Mouse (Mus musculus): ENCODE measurements at regions not wholly inside any gene's neighbourhood (a gene's known extent, or its start where the extent isn't known, plus 50 kb on each side); places are given as distances from the start of the nearest gene placed in this dataset.
A peak's percentile ranks its signal among the peaks of the same experiment; 100 is the strongest.

DNA sequence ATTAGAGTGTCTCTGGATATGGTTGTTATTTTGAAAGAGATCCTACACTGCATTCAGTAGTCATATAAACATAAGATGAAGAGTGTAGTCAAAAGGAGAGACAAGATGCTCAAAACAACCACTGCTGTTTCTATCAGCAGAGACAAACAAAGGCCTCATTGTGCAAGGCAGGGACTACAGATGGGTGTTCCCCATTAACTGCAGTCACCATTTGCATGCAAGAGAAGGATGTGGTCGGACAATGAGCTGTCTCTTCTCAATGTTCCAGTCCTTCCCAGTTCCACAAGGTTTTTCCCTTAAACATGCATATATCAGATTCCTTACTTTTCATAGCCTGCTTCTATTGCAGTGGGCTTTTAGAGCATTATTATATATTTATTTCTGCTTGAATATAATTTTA lies 1056.7 kb downstream of the Slc22a22 start:
- DNase-seq: no peak

DNA sequence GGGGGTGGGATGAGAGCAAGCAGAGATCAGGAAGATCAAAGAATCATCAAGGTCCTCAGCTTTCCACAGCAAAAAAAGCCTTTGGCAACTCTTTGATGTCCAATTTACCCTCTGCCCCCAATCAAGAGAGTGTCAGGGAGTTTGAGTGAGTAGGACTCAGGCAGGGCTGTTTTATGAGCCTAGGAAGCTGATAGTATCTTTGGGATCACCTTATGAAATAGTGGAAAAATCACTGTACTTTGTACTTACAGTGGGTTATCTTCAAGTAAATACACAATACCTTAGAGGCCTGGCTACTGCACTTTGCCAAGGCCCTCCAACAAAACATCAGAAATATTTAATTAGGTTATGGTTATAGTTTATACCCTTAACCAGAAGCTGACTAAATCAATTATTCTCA lies 1085.4 kb downstream of the Slc22a22 start:
- no peak for DNase-seq

DNA sequence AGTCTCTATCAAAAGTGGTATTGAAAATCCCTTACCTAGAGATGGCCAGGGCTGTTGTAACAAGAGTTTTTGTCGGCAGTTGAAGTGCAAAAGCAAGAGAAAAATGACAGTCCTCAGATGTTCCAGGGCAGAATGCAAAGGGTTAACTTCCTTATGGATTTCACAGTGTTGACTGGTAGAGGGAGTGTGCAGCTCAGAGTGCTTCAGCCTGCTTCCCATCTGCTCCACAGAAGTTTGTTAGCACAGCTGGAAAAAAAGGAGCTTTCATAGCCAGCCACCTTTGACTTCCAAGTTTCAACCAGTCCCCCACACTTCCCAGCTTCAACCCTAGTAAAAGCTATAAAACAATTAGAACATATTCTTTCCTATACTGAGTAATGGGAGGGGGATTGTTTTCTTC lies 1098.9 kb downstream of the Slc22a22 start:
- no peak for DNase-seq

DNA sequence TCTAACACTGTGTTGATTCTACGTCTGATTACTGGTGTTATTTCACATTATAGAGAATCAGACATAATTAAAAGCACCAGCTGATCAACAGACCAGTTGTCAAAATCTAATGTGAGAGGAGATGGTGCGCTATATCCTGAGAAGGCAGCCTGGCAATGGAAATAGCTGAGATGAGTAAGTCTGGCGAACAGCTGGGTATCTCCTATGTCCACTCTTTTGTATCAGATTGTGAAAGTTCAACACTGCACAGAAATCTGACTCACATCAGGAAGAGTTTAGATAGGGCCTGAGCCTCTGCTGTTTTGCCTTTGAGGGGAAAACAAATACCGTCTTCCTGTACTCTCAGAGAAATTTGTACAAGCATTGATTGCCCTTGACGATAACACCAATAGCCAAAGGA lies 1126.5 kb downstream of the Slc22a22 start:
- DNase-seq: no peak

DNA sequence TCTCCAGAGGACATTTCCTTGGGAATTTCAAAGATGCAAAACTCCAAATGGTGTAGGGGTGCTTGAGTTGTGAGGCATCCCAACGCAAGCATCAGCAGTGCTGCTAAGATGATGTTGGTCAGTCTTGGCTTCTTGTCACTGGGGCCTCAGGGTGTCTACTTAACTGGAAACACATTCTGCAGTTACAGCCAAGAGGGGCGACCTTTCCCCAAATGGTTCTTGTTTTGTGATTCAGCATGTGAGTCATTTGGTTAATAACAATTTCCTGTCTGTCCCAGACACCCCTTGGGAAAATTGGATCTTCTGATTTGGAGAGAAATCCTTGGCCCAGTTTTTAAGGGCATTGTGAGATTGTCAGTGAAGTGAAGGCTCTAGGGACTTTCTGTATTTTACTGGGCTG lies 1131.3 kb downstream of the Slc22a22 start:
- no peak for DNase-seq

DNA sequence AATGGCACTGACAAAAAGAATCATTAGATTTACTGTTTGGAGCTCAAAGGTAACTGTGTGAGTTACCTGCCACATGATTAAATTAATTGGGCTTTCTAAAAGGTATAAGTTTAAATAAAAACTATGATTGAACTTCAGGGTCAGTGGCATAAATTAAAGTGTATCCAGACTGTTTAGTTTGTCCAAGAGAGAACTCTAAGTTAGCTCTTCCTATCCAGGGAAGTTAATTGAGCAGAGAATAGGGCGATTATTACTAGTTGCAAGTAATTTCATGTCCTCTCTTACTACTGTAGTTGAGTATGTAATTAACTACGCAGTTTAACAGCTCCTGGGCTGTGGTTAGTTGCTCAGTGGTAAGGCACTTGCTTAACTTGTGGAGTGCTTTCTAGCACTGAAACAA lies 1132.5 kb downstream of the Slc22a22 start:
- DNase-seq: no peak

DNA sequence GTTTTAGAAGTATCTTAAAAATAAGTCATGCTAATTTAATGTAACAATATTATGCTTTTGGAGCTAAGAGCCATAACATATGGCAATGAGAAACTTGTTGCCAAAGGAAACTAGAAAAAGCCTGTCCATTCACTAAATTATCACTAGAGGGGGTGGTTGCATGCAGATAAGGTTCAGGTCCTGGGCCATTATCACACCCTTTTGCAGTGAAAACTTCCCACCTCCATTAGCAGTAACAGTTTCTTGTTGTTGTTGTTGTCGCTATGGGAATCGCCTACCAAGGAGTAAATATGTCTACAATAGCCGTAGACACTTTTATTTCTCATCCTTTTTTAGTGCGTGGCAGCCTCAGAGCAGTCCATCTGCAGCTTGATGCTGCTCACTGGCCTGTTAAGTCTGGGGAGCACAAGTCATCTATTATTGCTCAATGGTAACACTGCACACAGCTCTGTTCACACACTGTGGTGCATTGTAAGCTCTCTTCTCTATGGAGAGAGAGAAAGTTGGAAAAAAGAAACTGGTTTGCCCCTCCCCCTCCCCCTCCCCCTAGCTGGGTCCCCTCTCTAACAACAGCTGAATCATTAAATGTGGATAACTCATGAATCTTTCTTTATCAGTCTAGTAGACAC lies 1133.0 kb downstream of the Slc22a22 start:
- DNase-seq: no peak

DNA sequence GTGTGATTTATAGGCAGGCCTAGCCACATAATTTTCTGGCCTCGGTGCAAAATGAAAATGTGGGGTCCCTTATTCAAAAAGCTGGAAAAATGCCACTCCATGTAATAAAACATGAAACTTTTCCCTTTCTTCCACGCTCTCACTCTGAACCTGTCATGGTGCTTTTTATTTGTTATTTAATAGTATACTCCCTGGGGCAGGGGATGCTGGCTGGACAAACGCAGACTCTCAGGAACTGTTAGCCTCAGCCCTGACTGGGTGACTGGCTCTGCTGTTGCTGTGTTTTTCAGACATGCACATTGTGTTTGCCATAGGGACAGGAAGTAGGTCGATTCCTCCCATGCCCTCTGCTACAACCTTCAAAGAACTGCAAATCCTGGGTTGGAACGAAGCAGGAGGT lies 1139.5 kb downstream of the Slc22a22 start:
- DNase-seq: no peak

DNA sequence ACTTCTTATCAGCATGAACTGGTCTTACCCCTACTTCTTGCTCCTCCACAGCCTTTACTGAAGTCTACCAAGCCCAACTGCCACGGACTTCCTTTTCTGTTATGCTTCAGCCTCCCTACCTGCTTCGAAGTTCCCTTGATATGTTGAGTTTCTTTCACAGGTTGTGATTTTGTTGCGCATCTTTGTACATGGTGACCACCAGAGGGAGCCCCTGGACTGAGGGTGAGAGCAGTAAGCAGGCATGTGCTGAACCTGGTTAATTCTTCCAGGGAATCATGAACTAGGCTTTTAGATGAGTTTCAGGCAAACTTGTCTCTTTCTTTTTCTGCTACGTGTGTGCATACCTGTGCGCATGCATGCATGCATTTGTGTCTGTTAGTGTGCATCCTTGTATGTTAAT lies 1141.0 kb downstream of the Slc22a22 start:
- peak; percentile 58 for DNase-seq

DNA sequence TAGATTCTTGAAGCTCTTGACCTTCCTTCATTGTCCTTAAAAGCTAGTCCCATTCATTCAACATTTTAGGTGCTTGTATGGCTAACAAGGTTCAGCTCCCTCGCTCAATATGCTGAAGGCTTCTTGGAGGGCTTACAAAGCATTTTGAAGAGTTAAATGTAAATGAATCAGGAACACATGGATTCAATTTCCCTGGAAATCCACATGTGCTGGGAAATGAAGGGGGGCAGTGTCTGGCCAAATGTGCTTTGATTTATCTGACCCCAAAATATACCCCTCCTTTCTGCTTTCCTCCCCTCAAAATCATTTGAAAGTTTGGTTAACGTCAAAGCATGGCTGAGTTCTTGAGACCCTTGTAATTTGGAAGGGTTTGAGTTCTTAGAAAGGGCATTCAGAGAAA lies 1142.4 kb downstream of the Slc22a22 start:
- DNase-seq: no peak

DNA sequence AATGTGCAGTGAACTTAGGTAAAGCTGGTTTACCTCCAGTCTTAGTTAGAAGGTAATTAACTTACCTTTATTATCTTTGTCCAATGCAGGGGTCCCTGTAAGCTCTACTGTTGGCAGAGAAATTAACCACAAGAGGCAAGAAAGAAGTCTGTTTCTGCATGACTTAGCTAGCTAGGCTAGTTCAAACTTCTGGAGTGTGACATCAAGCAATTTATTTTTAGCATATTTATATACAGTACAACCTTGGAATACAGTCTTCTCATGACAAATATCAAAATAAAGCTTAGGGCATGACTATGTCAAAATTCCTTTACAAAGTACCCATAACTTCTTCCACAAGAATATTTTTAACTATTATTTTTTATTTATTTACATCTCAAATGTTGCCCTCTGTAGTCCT lies 1156.9 kb downstream of the Slc22a22 start:
- no peak for DNase-seq

DNA sequence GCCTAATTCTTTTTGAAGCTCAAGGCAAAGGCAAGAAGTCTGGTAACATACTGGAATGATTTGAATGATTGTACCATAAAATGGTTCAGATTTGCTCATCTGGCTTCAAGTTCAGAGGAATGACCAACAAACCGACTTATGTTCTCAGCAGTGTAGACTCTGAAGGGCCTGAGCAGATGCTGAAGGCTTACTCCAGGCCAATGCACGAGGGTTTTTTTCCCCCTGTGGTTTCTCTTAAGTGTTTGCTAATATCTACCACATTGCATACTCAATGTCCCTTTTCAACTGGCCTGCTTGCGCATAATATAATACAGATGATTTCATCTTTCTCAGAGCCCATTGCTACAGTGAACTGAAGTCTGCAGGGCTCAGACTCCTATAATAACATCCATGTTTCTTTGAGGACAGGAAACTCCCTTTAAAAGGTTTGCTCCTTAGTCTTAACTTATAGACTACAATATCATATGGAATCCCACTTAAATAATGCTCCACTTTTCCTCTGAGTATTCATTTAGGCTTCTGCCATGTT lies 1182.5 kb downstream of the Slc22a22 start:
- no peak for DNase-seq

DNA sequence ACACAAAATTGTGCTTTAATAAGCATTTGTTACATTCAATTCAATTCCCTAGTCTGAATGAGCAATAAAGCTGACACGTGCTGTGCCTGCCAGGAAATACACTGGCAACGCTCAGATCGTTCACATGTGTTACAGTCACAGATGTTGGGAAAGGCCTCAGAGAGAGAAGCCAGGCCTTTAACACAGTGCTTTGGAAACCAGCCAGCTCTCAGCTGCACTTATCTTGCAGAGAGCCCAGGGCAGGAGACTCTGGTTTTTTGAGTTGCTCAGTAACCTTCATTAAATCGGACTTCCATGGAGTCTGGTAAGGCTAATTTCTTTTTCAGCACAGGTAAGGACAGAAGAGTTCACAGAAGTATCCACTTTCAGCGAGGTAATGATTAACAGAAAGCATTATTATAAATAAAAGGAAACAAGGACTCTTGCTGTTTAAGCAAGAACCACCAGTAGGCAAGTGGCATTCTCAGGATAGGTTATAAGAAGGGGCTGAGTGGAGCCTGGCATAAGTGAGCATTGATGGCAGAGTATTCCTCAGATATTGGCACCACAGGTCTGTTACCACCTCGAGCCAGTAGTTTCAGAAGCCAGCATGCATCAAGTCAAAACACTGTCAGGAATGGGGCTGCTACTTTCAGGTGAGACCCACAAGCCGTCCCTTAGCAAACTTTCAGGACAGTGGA lies 1198.7 kb downstream of the Slc22a22 start:
- peak; percentile 13 for DNase-seq

DNA sequence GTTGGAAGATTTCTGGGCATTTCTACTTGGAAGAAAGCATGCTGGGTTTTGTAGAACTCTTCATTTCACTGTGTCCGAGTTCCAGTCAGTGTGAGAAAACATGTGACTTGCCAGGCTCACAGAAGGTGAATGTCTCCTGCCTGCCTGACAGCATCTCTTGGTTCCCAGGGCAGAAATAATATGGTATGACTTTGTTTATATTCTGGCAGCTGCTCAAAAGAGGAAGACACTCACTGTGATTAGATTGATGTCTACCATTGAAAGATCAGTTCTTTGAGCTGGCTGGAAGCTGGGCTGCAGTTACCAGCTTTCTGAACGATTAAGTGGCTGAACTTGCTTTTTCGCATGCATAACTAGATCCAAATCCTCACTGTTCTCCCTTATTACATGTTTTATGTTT lies 1199.4 kb downstream of the Slc22a22 start:
- no peak for DNase-seq

DNA sequence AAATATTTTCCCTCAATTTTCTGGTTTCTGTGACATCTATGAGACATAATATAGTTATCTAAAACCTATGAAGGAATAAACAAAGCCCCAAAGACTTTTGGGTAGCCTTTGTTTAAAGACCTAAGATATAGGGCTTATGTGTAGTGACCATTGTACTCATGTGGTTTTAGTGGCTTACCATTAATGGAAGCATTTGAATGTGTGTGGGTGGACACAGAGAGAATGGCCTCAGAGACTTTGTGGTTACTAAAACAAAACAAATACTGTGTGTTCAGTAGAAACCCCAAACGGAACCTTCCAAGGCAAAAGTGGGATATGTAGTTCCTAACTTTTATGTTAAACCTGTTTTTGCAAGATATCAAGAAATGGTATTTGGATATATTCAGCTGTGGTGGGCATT lies 1228.7 kb downstream of the Slc22a22 start:
- DNase-seq: no peak

DNA sequence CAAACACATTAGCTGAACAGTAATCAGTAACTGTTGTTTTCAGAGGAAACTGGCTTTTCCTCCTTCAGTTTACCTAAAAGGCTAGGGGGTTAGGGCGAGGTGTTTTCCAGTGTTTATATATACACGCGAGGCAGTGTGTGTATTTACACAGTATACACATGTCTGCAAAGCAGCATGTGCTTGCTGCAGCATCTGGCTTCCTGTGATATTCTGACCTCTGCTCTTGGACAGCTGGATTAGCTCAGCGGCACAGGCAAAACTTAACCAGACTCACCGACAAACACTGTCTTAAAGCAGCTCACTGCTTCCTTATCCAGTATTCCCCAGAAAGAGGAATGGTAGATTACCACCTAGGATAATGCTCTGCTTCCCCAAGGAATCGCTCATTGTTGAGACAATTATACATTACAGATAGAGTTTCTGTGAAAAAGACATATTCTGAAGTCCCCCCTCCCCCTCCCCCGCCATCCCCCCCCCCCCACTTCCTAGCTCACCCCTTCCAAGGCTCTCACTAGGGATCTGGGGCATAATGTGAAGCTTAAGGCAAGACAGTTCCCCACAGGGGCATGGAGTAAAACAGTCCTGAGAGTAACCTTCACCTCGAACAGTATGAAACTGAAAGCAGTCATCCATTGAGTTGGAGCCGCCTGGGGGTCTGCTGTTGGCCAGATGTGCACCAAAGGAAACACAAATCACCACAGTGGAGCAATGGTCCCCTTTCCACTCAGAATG lies 1233.3 kb downstream of the Slc22a22 start:
- no peak for DNase-seq

DNA sequence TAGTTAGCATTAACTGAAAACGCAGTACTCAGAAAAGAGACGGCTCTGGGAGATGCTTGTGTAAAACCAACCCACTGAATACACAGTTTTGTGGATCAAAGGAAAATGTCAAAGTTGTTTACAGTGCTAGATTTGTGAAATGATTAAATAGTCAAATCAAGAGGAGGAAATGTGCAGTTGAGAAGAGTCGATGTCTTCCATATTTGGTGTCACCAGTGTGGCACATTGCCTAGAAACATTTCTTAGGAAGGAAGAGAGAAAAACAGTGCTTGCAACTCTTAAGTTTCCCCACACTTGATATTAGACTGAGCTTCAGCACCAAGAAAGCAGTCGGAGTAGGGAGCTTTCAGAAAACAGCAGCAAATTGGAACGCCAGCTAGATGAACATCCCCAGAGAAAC lies 1274.9 kb downstream of the Slc22a22 start:
- no peak for DNase-seq

DNA sequence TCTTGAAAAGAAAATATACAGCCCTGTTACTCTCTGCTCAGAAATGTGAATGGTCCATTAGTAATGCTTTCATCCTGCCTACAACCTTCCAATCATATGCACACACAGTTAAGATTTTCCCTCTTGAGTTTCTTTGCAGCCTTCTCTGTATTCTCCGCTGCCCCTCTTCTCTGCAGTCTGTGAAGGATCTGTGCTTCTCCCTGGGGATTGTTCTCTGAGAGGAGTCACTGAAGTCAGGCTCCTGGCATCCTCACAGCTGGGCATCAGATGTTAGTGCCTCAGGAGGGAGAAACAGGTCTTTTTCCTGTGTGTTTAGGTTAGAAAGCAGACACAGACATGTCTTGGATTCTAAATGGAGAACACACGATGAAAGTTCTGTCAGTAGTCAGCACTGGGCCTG lies 1278.1 kb downstream of the Slc22a22 start:
- DNase-seq: no peak

DNA sequence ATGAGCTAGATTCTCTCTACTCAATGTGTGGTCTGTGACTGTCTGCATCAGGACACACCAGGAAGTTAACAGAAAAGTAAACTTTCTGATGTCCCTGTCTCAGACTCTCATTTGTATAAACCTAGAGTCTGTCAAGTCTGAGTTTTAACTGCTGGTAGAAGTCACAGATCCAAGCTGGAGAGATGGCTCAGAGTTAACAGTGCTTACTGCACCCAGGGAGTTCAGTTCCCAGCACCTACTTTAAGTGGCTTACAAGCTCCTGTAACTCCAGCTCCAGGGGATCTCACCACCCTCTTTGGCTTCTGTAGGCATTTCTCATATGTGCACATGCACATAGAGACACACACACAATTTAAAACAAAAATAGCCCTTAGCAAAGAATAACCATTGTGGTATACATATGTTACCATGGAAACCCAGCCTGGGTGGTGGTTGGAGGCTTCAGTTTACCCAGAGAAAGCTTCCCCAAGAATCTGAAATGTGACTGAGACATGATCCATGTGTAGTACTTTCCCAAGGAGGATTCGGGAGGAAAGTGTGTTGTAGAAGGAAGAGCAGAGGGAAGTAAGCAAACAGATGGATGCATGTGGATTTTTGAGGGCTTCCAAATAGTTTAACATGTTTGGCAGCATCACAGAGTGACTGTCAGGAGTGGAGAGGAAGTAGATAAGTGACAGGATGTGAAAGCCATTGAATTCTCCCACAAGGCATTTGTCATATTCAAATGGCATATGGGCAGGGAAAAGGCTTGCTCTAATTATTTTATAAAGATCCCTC lies 1279.8 kb downstream of the Slc22a22 start:
- DNase-seq: no peak

DNA sequence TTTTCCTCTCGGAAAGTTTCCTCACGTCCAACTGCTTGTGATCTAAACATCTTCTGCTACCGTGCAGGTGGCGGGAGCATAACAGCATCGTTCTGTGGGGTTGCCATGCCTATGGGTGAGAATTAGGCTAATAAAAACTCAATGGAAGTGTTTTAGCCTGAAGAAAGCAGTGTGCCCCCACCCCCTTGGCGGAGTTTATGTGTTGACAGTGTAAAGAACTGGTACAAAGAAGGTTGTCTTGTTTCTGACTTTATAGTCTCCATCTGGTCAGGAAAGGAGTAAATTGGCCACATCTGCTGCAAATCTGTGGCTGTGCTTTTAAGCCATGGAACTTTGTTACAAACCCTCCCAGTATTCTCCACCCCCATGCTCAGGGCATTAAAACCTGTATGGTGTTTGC lies 1311.2 kb downstream of the Slc22a22 start:
- DNase-seq: no peak

DNA sequence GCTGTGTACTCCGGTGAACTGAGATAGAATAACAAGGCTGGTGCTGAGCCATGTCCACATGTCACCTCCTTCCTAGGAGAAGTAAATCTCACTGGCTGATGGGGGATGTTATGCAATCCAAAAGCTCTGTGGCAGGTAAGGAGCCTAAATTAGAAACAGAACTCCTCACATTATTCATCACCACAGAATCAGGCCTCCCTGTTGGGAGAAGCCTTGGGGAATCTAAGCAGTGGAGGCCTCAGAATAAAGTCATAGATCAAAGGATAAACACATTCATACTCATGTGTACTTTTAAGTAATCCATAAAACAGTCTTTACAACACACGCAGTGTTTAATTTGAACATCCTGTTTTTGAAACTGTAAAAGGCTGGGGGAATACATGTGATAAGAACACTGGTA lies 1318.7 kb downstream of the Slc22a22 start:
- DNase-seq: no peak

DNA sequence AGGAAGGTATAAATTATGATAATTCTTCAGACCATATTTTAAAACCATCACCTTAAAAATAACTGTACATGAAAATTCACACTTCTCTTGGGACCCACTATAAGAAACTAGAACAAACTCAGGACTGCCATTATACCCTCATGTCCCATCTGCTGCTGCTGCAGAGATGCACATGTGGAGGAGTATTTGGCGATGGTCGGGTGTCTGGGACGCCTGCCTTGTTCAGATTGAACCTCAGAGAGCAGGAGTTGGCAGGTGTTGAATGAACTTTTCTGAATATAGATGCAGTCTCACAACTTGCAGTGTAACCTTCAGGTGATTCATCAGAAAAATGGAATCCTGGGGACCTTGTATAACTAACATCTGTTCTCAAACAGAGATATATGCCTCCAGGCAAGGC lies 1338.0 kb downstream of the Slc22a22 start:
- DNase-seq: no peak

DNA sequence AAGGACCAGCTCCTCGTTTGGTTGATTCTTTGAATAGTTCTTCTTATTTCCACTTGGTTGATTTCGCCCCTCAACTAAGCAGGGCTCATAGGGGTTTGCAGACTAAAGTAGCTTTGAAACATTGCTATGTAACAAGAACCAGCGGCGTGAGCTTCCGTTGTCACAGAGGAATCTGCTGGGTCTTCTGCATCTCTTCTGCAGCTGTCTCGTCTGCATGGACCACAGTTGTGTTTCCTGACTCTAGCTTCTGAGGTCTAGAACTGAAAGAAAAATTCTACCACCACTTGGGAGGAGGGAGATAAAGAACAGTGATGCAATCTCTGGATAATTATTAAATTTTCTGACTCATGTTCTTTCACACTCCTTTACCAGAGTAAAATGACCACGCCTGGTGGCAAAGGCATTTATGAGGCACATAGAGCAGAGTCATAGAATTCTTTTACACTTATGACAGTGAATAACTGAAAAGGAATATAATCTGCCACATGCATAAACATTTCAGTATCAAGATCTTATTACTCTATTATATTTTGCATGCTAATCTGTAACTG lies 1340.9 kb downstream of the Slc22a22 start:
- no peak for DNase-seq
